Mouse (Mus musculus): Measurements from ENCODE around the gene Ccnf.

DNA sequence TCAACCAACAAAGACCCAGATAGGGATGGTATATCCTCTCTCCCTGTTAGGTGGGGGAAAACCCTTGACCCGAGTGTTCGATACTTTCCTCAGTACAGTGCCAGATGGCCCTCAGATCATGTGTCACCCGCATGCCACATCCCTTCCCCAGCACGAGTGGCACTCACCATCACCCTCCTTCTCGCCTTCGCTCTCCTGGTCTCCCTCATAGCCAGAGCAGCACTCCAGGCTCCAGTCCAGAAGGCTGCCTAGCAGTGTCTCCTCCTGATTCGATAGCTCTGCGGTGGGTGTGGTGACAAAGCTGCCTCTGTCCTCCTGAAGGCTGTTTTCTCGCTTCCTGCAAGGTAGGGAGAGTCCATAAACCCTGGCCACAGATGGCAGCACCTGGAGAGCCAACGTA, 26.5 kb downstream of the Ccnf start:
- TF ChIP-seq SIN3A (IDR thresholded peaks at IDR 0.05; ENCODE audit: low read length) (no peak), POLR2AphosphoS2 (IDR thresholded peaks at IDR 0.05; ENCODE audit: low read length) (no peak), POLR2AphosphoS5 (IDR thresholded peaks at IDR 0.05; ENCODE audit: borderline replicate concordance, low read depth, low read length) (no peak), USF1 (IDR thresholded peaks at IDR 0.05; ENCODE audit: low read depth, low read length) (no peak), TCF12 (IDR thresholded peaks at IDR 0.05; ENCODE audit: low read depth, low read length) (no peak), GATA1 (IDR thresholded peaks at IDR 0.05; ENCODE audit: low read depth, low read length) (no peak), ZC3H11A (IDR thresholded peaks at IDR 0.05; ENCODE audit: low read depth, low read length) (no peak), RCOR1 (IDR thresholded peaks at IDR 0.05; ENCODE audit: low read depth, low read length) (no peak), CTCF (IDR thresholded peaks at IDR 0.05 in 2 of 3, conservative IDR thresholded peaks at IDR 0.05 in 1 of 3; ENCODE audit: control insufficient read depth in 1 of 3, insufficient read depth in 1 of 3, low read depth in 2 of 3, low read length in 3 of 3, poor library complexity in 1 of 3, severe bottlenecking in 1 of 3) (no peak), BHLHE40 (IDR thresholded peaks at IDR 0.05; ENCODE audit: borderline replicate concordance, low read depth, low read length) (no peak), RAD21 (IDR thresholded peaks at IDR 0.05; ENCODE audit: low read depth, low read length) (no peak)
